Mouse (Mus musculus) heart, adult 2 months (tissue): Measurements from ENCODE around the gene Yju2. TPM values are rescaled to one million over a fixed set of nuclear protein-coding genes. Genes with fewer than 3 reads are reported as not detected.
"Not testable (repeated sequence)": the region's sequence is repeated elsewhere in the genome, so short reads cannot be mapped to it uniquely, and the experiment has no call there.

ENCODE experiments used
- DNase-seq, 2 experiments: peaks; one replicate each; pipeline ENCODE4 v3.0.0; 2021
- H3K27ac ChIP-seq: fragments of 200-600 bp; 2 replicates; pipeline ENCODE4 v1.8.1; 2022
- H3K27me3 ChIP-seq: fragments of 200-500 bp; 2 replicates; pipeline ENCODE4 v1.6.1; 2012; ENCODE audit warnings: mild to moderate bottlenecking, low read length, inconsistent platforms, mixed read lengths; ENCODE audit not compliant: control insufficient read depth, insufficient read depth
- H3K36me3 ChIP-seq: fragments of 200-500 bp; 2 replicates; pipeline ENCODE4 v1.6.1; 2012; ENCODE audit warnings: low read length, inconsistent platforms; ENCODE audit not compliant: control insufficient read depth, insufficient read depth
- H3K4me1 ChIP-seq: fragments of 200-500 bp; 2 replicates; pipeline ENCODE4 v1.6.1; 2011; ENCODE audit warnings: low read length; ENCODE audit not compliant: control insufficient read depth, insufficient read depth
- H3K4me3 ChIP-seq: fragments of 200-600 bp; 2 replicates; pipeline ENCODE4 v1.8.1; 2022
- H3K79me2 ChIP-seq: fragments of 200-500 bp; replicated peaks from 2 replicates; pipeline ENCODE4 v1.6.1; 2012; ENCODE audit warnings: mild to moderate bottlenecking, inconsistent platforms, low read length, moderate library complexity, mixed read lengths; ENCODE audit not compliant: control insufficient read depth, insufficient read depth
- H3K9ac ChIP-seq: fragments of 200-500 bp; 2 replicates; pipeline ENCODE4 v1.6.1; 2012; ENCODE audit warnings: low read depth, mild to moderate bottlenecking, control low read depth, inconsistent platforms, low read length, mixed read lengths
- CTCF ChIP-seq: fragments of 200-600 bp; IDR thresholded peaks from 2 replicates; pipeline ENCODE4 v1.8.1; 2022; ENCODE audit warnings: antibody characterized with exemption, mild to moderate bottlenecking, moderate library complexity
- EP300 ChIP-seq: fragments of 200-500 bp; IDR thresholded peaks from 2 replicates; pipeline ENCODE4 v1.6.1; 2011; ENCODE audit warnings: low read depth, low read length, control low read depth; ENCODE audit not compliant: insufficient read depth
- POLR2A ChIP-seq: fragments of 200-500 bp; IDR thresholded peaks from 2 replicates; pipeline ENCODE4 v1.6.1; 2011; ENCODE audit warnings: mild to moderate bottlenecking, low read depth, low read length, control low read depth; ENCODE audit not compliant: insufficient read depth
- WGBS: fragments of 180-500 bp; shearing (Covaris S2); methylation state at CpG from one replicate; pipeline ENCODE4 v1.1.7; 2018; 5-methylcytosine and 5-hydroxymethylcytosine counted together
- intact Hi-C: fragments of 180-260 bp; cut with DNase I; formaldehyde crosslinking; loops from one replicate; pipeline ENCODE4 v1.15.1; 2025
- long read RNA-seq: library from polyadenylated mRNA; stranded (forward); transcript quantifications from one replicate; pipeline ENCODE4 v2.0.0, GENCODE M21; 2021
- polyA plus RNA-seq: library from polyadenylated mRNA; depleted of rRNA; stranded (reverse); fragments of >200 nt; gene quantifications from 2 replicates; pipeline ENCODE4 v1.2.3, GENCODE M21; 2012; rRNA removed
- total RNA-seq, 2 experiments: library from RNA; stranded (reverse); gene quantifications; 2 replicates each; pipeline ENCODE4 v1.2.3; 2021

Yju2 gene
- 1 to 10 TPM; 8.3 to 9.2 TPM for total RNA-seq
- 3.7 and 4.2 TPM in 2 replicates for polyA plus RNA-seq
- long read RNA-seq, partial matches to known transcripts, result 1 of 4 reads
- long read RNA-seq, other reads (novel, unspliced or antisense), result 0 of 4 reads

DNA sequence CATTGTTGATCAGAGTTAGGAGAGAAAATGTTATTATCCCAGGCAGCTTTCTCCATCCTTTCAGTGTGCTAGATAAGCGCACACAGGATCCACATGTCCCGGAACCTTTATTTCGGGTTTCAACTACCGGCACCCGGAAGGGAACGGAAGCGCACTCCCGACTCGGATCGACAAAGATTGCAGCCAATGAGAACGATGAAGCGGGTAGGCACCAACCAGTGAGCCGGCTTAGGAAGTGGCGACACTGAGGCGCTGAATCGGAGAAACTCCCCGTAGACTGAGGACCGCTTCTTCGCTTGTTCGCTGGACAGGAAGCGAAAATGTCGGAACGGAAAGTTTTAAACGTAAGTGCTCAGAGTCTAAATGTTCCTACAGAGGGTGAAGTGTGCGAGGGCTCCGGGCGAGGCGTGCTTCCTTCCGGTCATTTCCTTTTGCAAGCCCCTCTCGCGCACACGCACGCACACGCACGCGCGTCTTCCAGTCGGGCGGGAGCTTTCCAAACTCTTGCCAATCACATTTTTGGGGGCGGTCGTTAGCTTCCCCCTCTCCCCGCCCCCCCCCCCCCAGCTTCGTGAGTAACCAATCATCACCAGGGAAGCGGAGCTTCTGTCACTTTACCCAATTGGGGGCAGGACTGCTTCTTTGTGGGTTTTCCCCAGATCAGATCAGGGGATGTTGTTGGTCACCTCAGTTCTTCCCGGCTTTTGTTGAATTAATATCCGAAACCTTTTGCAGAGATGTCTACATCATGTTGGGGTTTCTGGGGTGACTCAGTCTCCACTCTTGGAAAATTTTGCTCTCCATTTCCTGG is at the start of gene Yju2:
TSS of gene Yju2 (plus strand) at position 182 of the 811 bp plus-strand sequence.
- peak; percentile 92 to 95 for DNase-seq
- Histone ChIP-seq H3K36me3 (no peaks in the 10 kb centered on the region), H3K27me3 (no peaks in the 10 kb centered on the region), H3K79me2 (no peaks in the 10 kb centered on the region), H3K4me3 (peak within 1 kb of the TSS; percentile 72), H3K9ac (peak within 1 kb of the TSS; percentile 55), H3K27ac (peak within 1 kb of the TSS; percentile 95), H3K4me1 (peaks cover 4% of the 10 kb centered on the region)
- intact Hi-C loops, result loop anchor here (2.0 to 10.0 kb wide), 4 partner anchors 14 to 296 kb away; partner anchors contain the start of genes Fem1a, Pot1b and Sh3gl1
- WGBS, result under 1% methylated on average over 46 of the region's 46 CpGs
- TF ChIP-seq POLR2A (peak; percentile 86), EP300 (peak; percentile 42; the same call in 1 of the 2 replicates), CTCF (no peak)

GRCm38 (mm10) chr17:55931553-55932502 is 27.1 kb upstream of the Yju2 start:
- Histone ChIP-seq H3K27ac (peak overlapping the region; percentile 48; the same call in 1 of the 2 replicates), H3K79me2 (no peaks in the 10 kb centered on the region), H3K27me3 (no peaks in the 10 kb centered on the region), H3K9ac (peak overlapping the region; percentile 72), H3K4me1 (peaks cover 1% of the 10 kb centered on the region), H3K36me3 (no peaks in the 10 kb centered on the region), H3K4me3 (peak overlapping the region; percentile 55)
- intact Hi-C loops, result no loop called here
- WGBS, result 1% methylated on average over 33 of the region's 33 CpGs
- no peak for TF ChIP-seq EP300
- 0 out of 2 replicates have a peak, but pooled peaks have one; percentile 35 for TF ChIP-seq POLR2A
- TF ChIP-seq CTCF, result peak; percentile 26; the same call in 1 of the 2 replicates
- peak; percentile 49 to 52 for DNase-seq

DNA sequence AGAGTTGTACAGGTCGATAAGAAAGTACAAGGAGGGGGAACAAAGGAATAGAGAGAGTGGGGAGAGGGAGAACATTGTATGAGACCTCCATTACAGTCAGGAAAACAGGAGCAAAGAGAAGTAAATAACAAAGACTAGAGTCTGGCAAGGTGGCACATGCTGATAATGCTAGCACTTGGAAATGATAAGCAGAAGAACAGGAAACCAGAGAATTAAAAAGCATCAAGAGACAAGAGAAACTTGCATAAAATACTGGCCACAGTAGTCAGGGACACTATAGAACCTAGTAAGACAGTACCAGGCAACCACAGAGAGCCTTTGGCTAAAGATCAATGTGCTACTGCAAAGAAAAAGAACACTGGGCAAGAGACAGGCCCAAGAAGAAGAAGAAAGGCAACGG is 26.3 kb upstream of the Yju2 start:
- no peak overlapping the region; the same call in 1 of the 2 replicates for H3K4me3 ChIP-seq

GRCm38 (mm10) chr17:55933191-55933590 is 25.7 kb upstream of the Yju2 start:
- H3K4me3 ChIP-seq, result no peak overlapping the region
- no peak overlapping the region for H3K27ac ChIP-seq
- TF ChIP-seq EP300, result no peak
- TF ChIP-seq CTCF, result no peak
- no peak for TF ChIP-seq POLR2A

More for the DNA sequence above, 26.3 kb upstream of the Yju2 start:
- TF ChIP-seq CTCF (no peak), EP300 (no peak), POLR2A (no peak)
- whole genome bisulfite sequencing, result 51% methylated on average over 2 of the region's 2 CpGs
- Histone ChIP-seq H3K4me1 (peaks cover 1% of the 10 kb centered on the region), H3K9ac (no peak overlapping the region), H3K79me2 (no peaks in the 10 kb centered on the region), H3K36me3 (no peaks in the 10 kb centered on the region), H3K27ac (no peak overlapping the region), H3K27me3 (no peaks in the 10 kb centered on the region)
- DNase-seq, result no peak
- intact Hi-C loops, result no loop called here

DNA sequence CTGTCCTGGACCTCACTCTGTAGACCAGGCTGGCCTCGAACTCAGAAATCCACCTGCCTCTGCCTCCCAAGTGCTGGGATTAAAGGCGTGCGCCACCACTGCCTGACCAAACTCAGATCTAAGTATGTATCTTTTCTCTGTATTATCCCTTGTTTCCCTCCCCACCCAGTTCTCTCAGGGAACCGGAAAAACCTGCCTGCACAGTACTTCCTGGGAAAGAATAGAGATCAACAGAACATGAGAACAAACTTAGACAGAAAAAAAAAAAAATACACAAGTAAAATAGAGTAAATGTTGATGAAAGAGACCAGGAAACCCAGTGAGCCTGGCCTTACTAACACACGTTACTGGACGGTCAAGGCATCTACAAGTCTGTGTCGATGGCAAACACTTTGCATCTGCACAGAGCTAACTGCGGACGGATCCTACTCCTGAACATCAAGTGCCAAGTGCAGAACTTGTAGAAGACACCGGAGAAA is 14.5 kb upstream of the Yju2 start:
- H3K27ac ChIP-seq, result peak overlapping the region; percentile 94
- not testable (repeated sequence) for H3K4me1 ChIP-seq, H3K27me3 ChIP-seq, H3K36me3 ChIP-seq, H3K79me2 ChIP-seq, DNase-seq
- peak overlapping the region; percentile 64 for H3K4me3 ChIP-seq
- intact Hi-C loops, result loop anchor here (2.0 kb wide), 1 partner anchor 14 kb away; the partner anchor contains the start of gene Yju2
- WGBS, result 19% methylated on average over 10 of the region's 10 CpGs
- peak overlapping the region; percentile 69 for H3K9ac ChIP-seq

More at GRCm38 (mm10) chr17:55933191-55933590, 25.7 kb upstream of the Yju2 start:
- intact Hi-C loops, result no loop called here
- no peaks in the 10 kb centered on the region for H3K27me3 ChIP-seq
- WGBS, result 93% methylated on average over 15 of the region's 15 CpGs
- no peaks in the 10 kb centered on the region for H3K79me2 ChIP-seq
- H3K4me1 ChIP-seq, result peaks cover 1% of the 10 kb centered on the region
- H3K36me3 ChIP-seq, result no peaks in the 10 kb centered on the region
- DNase-seq, result no peak
- no peak overlapping the region for H3K9ac ChIP-seq
